Mouse (Mus musculus) cerebellum, adult 2 months (tissue): ENCODE measurements around the gene Dscam.

ENCODE experiments used
- CTCF ChIP-seq: fragments of 200-500 bp; IDR thresholded peaks from 2 replicates; pipeline ENCODE4 v1.5.1; 2011; ENCODE audit warnings: low read depth, mild to moderate bottlenecking, control low read depth, low read length, moderate library complexity, borderline replicate concordance; ENCODE audit not compliant: insufficient read depth
- POLR2A ChIP-seq: fragments of 200-500 bp; IDR thresholded peaks from 2 replicates; pipeline ENCODE4 v1.6.1; 2011; ENCODE audit warnings: low read length, control low read depth, borderline replicate concordance; ENCODE audit not compliant: insufficient read depth

DNA sequence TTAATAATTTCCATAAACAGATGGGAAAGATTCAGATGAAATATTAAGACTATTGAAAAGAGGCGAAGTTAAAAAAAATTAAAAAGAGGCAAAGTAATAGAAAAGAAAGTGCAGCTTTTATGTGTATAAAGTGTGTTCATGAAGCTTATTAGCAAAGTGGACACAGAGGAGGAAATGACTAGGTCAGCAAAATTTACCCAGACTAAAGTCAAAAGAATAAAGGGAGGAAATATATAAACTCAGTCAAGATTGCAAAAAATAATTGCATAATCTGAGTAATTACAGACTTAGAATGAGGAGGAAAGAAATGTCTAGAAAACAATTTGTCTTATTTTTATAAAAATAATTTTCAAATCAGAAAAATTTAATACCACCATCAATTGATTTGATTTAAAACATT lies 396.3 kb downstream of the Dscam start:
- TF ChIP-seq POLR2A (no peak), CTCF (no peak)
